Mouse (Mus musculus): ENCODE data around the gene Fzd2. TPM values are rescaled to one million over a fixed set of nuclear protein-coding genes. Genes with fewer than 3 reads are reported as not detected.

The Fzd2 gene
- total RNA-seq, 4 experiments from 2014 or later, result 1.5 to 2.5 (median 2.2) TPM

Other genes with a start within 250 kb of the Fzd2 start
- 1 to 10 TPM in 2 of 4 experiments, under 1 TPM in 2; 0.19 to 4.5 (median 1.5) TPM for gene Slc4a1, start 238.2 kb upstream of the Fzd2 start, total RNA-seq (2022)
- gene Rundc3a, start 211.0 kb upstream of the Fzd2 start, total RNA-seq (2022), result under 1 TPM in 1 of 4 experiments, not detected in 3; 0.16 TPM
- gene Slc25a39, start 196.4 kb upstream of the Fzd2 start, total RNA-seq (2022), result 100 to 1,000 TPM; 174 to 204 (median 197) TPM
- gene Grn, start 174.1 kb upstream of the Fzd2 start, total RNA-seq (2022), result 10 to 100 TPM; 76.5 to 84.8 (median 79.6) TPM
- 1 to 10 TPM; 2.5 to 5.4 (median 3.6) TPM for gene Fam171a2, start 156.7 kb upstream of the Fzd2 start, total RNA-seq (2022)
- gene Itga2b, start 134.3 kb upstream of the Fzd2 start, total RNA-seq (2022), result 1 to 10 TPM; 3.4 to 7.2 (median 4.4) TPM
- 10 to 100 TPM; 16.4 to 22.3 (median 17.8) TPM for gene Gpatch8, start 48.0 kb upstream of the Fzd2 start, total RNA-seq (2022)
- under 1 TPM in 3 of 4 experiments, not detected in 1; 0.34 to 0.65 (median 0.60) TPM for gene Gm11627, start 24.9 kb upstream of the Fzd2 start, total RNA-seq (2022)
- gene Meioc, start 59.3 kb downstream of the Fzd2 start, total RNA-seq (2022), result not detected
- gene Ccdc43, start 93.4 kb downstream of the Fzd2 start, total RNA-seq (2022), result 10 to 100 TPM; 21.0 to 25.0 (median 22.0) TPM
- 1 to 10 TPM; 4.4 to 6.8 (median 6.0) TPM for gene Adam11, start 157.0 kb downstream of the Fzd2 start, total RNA-seq (2022)
- 10 to 100 TPM; 13.9 to 25.4 (median 20.5) TPM for gene Gjc1, start 215.3 kb downstream of the Fzd2 start, total RNA-seq (2022)
- 10 to 100 TPM in 2 of 4 experiments, 1 to 10 TPM in 2; 6.3 to 15.9 (median 10.3) TPM for gene Higd1b, start 231.5 kb downstream of the Fzd2 start, total RNA-seq (2022)

Data from heart, adult 8-10 months (tissue).